Mouse (Mus musculus): ENCODE results near the gene Foxn2. TPM values are rescaled to one million over a fixed set of nuclear protein-coding genes. Genes with fewer than 3 reads are reported as not detected.
A peak's percentile ranks its signal among the peaks of the same experiment; 100 is the strongest.
"Not testable (repeated sequence)": the region's sequence is repeated elsewhere in the genome, so short reads cannot be mapped to it uniquely, and the experiment has no call there.

The Foxn2 gene
- total RNA-seq, 2 experiments from 2014 or later: 28.1 to 34.3 TPM

DNA sequence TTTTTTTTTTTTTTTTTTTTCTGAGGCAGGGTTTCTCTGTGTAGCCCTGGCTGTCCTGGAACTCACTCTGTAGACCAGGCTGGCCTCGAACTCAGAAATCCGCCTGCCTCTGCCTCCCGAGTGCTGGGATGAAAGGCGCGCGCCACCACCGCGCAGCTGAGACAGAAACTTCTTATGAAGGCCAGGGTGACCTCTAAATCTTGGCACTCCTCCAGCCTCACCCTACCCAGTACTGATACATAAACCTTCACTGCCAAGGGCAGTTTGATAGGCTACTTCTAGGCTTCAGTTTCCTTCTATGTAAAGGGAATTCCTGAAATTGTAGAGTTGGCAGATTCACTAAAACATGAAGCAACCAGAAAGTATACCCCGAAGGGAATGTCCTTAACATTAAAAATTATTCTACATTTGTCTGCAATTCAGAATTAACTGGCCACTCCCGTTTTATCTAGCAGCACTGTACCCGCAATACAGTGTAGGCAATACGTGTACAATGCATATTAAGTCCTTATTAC is 918 bp upstream of the Foxn2 start:
- no peak for ATAC-seq (replicated peaks; ENCODE audit: low FRiP score, low TSS enrichment, poor library complexity, severe bottlenecking)

DNA sequence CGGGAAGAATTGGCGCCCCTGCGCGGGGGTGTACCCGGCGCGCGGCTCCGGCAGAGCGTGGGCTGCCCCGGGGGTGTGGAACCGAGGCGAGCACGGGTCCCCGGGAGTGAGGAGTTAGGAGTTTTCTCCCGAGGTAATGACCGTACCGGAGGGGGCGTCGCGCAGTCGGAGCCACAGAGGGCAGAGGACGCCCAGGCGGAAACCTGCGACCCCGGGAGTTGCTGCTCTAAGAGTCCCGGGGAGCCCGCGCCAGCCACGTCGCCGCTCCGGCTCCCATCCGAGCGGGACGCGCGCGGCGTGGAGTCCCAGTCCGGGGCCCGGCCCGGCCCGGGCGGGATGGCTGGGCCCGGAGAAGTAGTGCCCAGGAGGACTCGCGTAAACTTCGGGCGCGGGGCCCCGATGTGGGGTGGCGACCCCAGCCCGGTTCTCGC is 505 bp downstream of the Foxn2 start:
- ATAC-seq (replicated peaks; ENCODE audit: low FRiP score, low TSS enrichment, poor library complexity, severe bottlenecking): peak; percentile 1; the same call in 1 of the 2 replicates

DNA sequence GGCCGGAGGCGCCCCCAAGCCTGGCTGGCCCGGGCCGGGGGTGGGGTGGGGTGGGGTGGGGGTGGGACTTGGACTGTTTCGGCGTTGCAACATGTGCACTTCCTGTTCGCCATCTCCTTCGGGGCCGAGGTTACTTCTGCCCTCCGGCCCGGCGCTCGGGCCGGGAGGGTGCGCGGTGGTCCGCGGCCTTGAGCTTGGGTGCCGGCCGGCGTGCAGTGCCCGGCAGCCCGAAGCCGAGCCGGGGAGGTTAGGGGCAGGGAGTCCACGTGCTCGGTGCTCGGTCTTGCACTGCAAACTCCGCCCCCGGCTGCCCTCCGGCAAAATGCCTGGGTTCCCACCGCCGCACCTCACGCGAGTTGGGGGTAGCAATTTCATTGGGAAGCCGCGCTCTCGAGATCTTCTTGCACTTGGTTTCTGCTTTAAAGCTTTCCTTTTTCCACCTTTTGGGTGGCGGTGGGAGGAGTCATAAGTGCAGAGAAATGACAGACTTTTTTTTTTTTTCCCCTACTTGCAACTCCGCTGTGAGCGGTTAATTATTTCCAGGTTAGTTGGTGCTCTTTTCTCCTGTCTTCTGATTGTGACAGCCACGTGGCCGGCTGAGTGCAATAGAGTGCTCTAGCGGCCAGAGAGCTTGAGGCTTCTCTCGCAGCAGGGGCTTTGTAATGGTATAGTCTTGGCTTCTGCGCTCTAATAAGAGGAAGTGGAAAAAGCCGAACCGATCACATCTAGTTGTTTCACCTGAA is 1.1 kb downstream of the Foxn2 start:
- peak; percentile 53 for ATAC-seq (replicated peaks; ENCODE audit: low FRiP score, low TSS enrichment, poor library complexity, severe bottlenecking)

DNA sequence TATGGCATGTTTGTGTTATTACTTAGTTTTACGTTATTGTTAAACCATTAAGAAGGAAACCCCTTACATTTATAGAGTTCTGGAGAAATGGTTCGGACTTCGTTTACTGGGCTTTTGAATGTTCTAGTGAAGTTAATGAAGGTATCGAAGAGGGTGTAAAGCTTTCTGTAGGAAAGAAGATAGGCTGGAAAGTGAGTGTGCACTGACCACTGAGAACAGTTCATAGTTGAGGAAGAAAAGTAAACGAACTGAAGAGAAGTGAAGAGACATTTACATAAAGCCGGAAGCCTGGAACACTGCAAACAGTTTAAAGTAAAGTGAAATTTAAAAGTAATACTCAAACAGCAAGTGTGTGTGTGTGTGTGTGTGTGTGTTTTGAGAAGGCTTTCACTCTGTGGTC is 2.1 kb downstream of the Foxn2 start:
- ATAC-seq (replicated peaks; ENCODE audit: low FRiP score, low TSS enrichment, poor library complexity, severe bottlenecking): no peak

DNA sequence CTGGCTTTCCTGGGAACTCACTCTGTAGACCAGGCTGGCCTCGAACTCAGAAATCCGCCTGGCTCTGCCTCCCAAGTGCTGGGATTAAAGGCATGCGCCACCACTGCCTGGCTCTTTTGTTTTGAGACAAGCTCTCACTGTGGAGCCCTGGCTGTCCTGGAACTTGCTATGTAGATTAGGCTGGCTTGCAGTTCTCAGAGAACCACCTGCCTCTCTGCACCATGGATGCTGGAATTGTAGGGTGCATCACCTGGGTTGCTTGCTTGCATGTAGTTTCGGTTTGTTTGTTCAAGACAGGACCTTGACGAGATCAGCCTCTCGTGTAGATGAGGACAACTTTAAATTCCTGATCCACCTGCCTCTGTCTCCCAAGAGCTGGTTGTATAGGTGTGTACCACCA is 2.7 kb downstream of the Foxn2 start:
- ATAC-seq (replicated peaks; ENCODE audit: low FRiP score, low TSS enrichment, poor library complexity, severe bottlenecking): no peak

DNA sequence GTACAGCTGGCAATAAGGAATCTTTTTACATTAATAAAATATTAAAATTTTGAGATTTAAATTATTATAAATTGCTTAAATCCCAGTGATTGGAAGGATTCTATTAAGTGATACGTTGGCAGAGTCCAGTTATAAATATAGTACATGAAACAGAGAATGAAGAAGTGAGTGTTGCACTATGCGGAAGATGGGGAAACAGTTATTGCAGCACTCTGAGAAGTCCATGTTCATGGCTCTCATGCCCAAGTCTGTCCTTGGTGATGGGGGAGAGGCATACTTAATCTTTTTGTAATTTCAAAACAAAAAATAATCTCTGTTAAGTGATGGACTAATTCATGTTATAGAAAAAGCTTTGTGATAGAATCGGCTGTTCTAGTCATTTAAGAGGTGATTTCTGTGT is 17.6 kb downstream of the Foxn2 start:
- ATAC-seq (replicated peaks; ENCODE audit: low FRiP score, low TSS enrichment, poor library complexity, severe bottlenecking): no peak

DNA sequence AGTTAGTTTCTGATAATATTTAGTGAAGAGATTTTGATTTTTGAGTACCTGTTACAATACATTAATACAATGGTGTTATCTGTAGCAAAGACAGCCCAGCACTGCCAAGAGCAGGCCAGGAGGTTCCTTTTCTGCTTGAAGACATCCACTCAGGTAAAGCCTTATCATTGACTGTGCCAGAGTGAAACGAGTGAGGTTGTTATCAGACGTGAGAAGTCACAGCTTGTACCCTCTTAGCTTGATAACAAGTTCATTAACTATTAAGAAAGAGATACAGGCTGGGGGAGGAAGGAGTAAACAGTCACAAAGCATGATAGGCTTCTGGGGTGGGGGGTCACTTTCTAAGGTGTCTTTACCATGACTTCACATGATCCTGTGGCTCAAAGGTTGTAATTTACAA is 19.0 kb downstream of the Foxn2 start:
- peak; percentile 92 for ATAC-seq (replicated peaks; ENCODE audit: low FRiP score, low TSS enrichment, poor library complexity, severe bottlenecking)

DNA sequence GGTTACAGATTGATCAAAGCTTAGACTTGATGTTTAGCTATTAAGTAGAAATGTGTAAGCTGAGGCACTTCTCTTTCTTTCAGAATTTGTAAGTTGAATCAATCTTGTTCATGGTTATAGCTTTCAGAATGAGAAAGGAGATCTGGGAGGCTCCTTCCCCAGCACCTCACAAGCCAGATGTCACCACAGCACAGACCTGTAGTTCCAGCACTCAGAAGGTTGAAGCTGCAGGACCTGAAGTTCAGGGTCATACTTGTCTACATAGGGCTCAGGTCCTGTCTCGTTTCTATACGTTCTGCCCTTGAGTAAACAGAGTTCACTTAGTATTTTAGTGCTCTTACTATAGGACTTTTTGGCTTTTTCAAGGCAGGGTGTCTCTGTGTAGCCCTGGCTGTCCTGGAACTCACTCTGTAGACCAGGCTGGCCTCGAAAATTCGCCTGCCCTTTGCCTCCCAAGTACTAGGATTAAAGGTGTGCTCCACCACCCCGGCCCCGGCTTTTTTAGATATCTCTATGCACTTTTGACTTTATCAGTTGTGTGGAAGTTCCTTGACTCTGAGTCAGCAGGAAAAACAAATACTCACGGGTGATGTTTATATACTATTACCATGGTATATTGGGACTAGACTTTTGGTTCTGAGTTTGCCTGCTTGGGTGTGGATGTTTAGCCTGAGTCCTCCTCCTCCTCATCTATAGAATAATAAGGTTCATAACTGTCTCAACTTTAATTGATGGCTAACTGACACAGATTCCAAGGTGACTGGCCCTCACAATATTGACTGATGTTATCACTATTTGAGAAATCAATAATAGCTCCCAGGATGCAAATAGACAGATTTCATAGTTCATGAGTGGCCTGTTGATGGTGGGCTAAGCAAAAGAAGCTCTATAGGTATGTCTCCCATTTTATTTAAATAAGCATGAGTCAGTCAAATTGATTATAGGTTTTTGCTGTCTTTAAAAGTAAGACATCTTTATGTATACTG is 19.7 kb downstream of the Foxn2 start:
- ATAC-seq (replicated peaks; ENCODE audit: low FRiP score, low TSS enrichment, poor library complexity, severe bottlenecking): peak; percentile 80

DNA sequence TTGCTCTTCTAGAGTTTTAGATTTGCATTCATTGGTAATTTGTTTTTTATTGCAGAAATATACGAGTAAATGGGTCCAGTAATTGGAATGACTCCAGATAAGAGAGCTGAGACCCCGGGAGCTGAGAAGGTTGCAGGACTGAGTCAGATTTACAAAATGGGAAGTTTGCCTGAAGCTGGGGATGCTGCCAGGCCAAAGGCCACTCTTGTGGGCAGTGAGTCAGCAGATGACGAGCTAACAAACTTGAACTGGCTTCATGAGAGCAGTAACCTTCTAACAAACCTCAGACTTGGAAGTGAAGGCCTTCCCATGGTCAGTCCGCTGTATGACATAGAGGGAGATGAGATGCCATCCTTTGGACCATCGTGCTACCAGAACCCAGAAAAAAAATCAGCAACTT is 22.1 kb downstream of the Foxn2 start:
- no peak for ATAC-seq (replicated peaks; ENCODE audit: low FRiP score, low TSS enrichment, poor library complexity, severe bottlenecking)

DNA sequence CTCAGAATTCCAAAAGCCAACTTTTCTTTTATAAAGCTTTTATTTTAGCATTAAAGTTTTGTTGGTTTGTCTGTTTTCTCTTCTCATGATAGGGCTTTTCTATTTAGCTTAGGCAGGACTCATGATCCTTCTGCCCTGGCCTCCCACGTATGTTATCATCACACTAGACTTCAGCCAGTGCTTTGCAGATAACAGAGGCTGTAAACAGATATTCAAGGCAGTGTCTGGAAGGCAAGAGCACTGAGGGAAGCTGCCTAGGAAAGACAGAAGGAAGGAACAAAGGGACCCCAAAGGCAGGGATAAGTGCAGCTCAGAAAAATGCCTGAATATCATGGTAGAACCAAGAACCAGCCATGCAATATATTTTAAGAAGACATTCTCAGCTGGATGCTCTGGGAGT is 26.1 kb downstream of the Foxn2 start:
- peak; percentile 90 for ATAC-seq (replicated peaks; ENCODE audit: low FRiP score, low TSS enrichment, poor library complexity, severe bottlenecking)

DNA sequence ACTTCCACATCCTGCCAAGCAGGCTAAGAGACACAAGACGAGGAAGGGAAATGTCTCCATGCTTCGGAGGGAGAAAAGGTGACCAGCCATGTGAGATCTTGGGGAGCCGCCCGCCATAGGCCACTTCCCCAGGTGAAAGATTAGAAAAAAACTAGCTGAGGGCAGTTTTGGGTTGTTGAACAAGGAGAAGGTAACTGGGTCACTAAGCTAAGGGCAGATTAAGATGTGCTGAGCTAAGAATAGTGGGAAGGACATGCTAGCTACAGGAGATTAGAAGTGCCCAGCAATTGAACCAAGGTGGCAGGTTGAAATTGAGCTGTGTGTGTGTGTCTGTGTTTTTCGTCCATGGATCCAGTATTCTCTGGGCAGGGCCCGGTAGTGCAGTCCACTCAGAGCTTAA is 27.2 kb downstream of the Foxn2 start:
- ATAC-seq (replicated peaks; ENCODE audit: low FRiP score, low TSS enrichment, poor library complexity, severe bottlenecking): no peak

DNA sequence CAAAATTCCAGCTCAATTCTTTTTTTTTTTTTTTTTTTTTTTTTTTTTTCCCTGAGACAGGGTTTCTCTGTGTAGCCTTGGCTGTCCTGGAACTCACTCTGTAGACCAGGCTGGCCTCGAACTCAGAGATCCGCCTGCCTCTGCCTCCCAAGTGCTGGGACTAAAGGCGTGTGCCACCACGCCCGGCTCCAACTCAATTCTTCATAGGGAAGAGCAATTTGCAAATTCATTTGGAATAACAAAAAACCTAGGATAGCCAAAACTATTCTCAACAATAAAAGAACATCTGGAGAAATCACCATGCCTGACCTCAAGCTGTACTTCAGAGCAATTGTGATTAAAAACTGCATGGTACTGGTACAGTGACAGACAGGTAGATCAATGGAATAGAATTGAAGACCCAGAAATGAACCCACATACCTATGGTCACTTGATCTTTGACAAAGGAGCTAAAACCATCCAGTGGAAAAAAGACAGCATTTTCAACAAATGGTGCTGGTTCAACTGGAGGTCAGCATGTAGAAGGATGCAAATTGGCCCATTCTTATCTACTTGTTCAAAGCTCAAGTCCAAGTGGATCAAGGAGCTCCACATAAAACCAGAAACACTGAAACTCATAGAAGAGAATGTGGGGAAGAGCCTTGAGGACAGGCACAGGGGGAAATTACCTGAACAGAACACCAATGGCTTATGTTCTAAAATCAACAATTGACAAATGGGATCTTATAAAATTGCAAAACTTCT is 28.3 kb downstream of the Foxn2 start:
- ATAC-seq (replicated peaks; ENCODE audit: low FRiP score, low TSS enrichment, poor library complexity, severe bottlenecking): not testable (repeated sequence)

DNA sequence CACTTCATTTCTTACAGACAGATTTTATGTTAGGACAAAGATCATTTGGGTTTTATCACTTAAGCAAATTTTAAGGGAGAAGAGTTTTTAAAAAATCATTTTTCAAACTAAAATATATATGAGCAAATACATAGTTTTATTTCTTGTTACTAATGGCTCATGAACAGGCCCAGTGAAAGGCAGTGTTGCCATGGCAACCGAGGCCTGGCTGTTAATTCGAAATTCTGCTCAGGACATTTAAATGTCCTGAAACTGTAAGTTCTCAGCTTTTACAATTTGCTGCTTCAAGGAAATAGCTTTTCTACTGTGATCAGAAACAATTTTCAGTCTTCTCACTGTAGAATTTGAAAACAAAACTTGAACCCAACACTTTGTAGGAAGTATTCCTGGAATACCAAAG is 33.3 kb downstream of the Foxn2 start:
- ATAC-seq (replicated peaks; ENCODE audit: low FRiP score, low TSS enrichment, poor library complexity, severe bottlenecking): no peak

DNA sequence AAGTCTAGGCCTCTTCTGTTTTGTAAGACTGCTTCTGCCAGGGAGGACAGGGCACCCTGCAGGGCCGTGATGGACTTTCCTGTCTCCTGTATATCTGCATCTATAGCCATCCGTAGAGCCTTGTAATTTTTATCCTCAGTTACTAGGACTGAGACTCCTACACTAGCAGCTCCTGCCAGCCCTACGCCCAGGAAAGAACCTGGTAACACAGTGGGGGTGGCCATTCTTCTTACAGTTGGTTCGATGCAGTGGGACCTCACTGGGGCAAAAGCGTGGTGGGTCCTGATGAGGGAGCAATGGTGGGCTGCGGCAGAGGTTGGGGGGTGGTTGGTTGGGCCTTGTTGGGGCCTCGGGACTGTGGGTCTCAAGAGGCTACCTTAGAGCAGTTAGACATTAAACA is 36.7 kb downstream of the Foxn2 start:
- no peak for ATAC-seq (replicated peaks; ENCODE audit: low FRiP score, low TSS enrichment, poor library complexity, severe bottlenecking)

DNA sequence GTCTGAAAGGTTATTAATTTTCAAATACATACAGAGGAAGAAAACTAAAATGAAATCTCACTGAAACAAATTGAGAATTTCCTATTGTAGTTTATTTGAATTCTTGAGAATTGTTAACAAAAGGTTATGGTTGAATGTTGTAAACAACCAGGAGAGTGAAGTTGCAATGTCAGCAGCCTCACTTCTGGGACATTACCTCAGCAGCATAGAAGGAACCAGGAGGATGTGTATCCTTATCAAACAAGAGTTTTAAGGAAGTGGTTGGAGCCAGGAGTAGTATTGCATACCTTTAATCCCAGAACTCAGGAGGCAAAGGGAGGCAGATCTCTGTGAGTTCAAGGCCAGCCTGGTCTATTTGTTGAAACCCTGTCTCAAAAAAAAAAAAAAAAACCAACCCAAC is 37.2 kb downstream of the Foxn2 start:
- ATAC-seq (replicated peaks; ENCODE audit: low FRiP score, low TSS enrichment, poor library complexity, severe bottlenecking): no peak

DNA sequence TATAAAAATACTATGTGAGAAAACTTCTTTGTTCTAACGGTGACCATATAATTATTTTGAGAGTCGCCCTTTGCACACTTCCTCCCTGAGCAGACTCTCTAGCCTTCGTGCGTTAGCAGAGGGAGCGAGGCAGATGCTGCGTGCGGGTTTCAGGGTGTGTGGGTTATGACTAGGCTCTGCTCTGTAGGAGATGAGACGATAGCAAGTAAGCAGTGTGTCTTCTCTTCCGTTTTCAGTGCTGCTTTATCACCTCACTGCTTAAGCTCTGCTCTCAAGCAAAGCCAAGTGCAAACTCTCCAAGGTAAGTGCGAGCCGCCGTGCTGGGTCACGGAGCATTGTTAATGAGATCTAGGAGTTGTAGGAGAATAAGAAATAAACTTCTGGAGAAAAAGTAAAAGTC is 38.5 kb downstream of the Foxn2 start:
- ATAC-seq (replicated peaks; ENCODE audit: low FRiP score, low TSS enrichment, poor library complexity, severe bottlenecking): peak; percentile 84

DNA sequence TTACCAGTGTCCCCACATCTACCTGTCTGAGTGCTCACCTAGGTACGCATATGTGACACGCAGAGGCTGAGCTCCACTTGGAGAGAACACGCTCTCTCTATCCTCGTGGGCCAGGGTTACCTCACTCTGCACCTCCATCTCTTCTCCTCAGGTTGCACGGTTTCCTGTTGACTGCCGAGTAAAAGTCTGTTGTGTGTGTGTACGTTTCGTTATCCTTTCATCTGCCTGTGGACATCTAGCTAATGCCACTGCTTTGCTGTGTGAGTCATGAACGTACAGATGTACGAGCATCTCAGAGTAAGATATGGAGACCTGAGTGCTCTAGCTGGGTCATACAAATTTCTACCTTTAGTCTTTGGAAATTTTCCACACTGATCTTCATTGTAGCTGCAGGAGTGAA is 39.9 kb downstream of the Foxn2 start:
- 0 out of 2 replicates have a peak, but pooled peaks have one; percentile 17 for ATAC-seq (replicated peaks; ENCODE audit: low FRiP score, low TSS enrichment, poor library complexity, severe bottlenecking)

DNA sequence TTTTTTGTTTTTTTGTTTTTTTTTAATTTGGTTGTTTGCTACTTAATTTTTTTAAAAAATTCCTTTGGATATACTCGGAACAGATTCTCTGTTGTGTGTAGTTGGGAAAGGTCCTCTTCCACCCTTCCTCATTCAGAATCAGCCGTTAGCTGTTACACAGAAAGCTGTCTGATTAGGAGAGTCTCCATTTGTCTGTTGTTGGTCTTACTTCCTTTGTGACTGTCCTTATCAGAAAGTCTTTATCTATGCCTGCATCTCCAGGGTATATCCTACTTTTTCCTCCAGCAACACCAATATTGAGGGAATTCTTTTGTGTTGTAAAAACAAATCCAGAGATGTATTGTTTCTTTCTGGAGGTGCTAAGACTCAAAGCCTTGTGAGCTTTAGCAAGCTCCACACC is 40.6 kb downstream of the Foxn2 start:
- no peak for ATAC-seq (replicated peaks; ENCODE audit: low FRiP score, low TSS enrichment, poor library complexity, severe bottlenecking)

DNA sequence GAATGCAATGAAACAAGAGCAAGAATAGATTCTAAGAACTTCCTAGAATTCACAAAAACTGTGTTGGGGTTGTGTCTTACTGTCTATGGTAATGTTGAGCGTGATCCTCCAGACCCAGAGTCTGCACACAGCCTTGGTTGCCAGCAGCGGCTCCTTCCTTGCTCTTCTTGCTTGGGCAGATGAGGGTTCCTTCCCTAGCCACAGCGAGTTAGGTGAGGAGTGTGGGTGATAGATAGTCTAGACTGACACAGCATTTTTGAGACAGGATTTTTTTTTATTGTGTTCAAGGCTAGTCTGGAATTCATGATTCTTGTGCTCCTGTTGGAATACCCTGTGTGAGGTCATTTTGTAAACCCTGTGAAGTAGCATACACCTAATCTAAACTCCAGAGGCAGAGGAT is 41.1 kb downstream of the Foxn2 start:
- peak; percentile 94 for ATAC-seq (replicated peaks; ENCODE audit: low FRiP score, low TSS enrichment, poor library complexity, severe bottlenecking)

DNA sequence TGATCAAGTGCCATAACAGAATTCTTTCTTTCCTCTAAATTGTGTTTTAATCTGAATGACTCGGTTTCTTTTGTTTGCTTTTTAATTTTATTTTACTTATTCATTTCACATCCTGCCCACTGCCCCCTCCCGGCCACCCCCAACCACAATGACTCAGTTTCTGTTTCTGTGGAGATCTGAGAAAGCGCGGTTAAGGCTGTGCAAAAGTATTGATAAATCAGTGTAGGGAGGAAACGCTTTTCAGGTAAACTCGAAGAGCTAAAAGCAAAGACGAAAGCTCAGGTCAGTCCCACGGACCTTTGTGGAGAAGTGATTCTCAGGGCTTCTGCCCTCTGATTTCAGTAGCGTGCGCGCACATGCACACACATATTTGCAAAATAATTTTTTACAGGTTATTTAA is 44.0 kb downstream of the Foxn2 start:
- no peak for ATAC-seq (replicated peaks; ENCODE audit: low FRiP score, low TSS enrichment, poor library complexity, severe bottlenecking)
